Mouse (Mus musculus) heart, embryonic 10.5 days (tissue): ENCODE data around the gene Jmjd1c. TPM values are rescaled to one million over a fixed set of nuclear protein-coding genes. Genes with fewer than 3 reads are reported as not detected.

Experiments used
- DNase-seq: peaks from one replicate; pipeline ENCODE4 v3.0.0-alpha.2; 2017; ENCODE audit warnings: low spot score
- H3K27ac ChIP-seq: fragments of 300-500 bp; sonication (generic); 2 replicates; pipeline ENCODE4 v1.5.1; 2016; ENCODE audit warnings: mild to moderate bottlenecking
- H3K27me3 ChIP-seq: fragments of 300-500 bp; sonication (generic); 2 replicates; pipeline ENCODE4 v1.6.1; 2016; ENCODE audit warnings: mild to moderate bottlenecking; ENCODE audit not compliant: poor library complexity, insufficient read depth, severe bottlenecking
- H3K36me3 ChIP-seq: fragments of 300-500 bp; sonication (generic); 2 replicates; pipeline ENCODE4 v1.6.1; 2016; ENCODE audit warnings: mild to moderate bottlenecking, moderate library complexity
- H3K4me1 ChIP-seq: fragments of 300-500 bp; sonication (generic); 2 replicates; pipeline ENCODE4 v1.6.1; 2016; ENCODE audit warnings: mild to moderate bottlenecking
- H3K4me3 ChIP-seq: fragments of 300-500 bp; sonication (generic); 2 replicates; pipeline ENCODE4 v1.5.1; 2016; ENCODE audit warnings: mild to moderate bottlenecking, moderate library complexity
- H3K9me3 ChIP-seq: fragments of 300-500 bp; sonication (generic); 2 replicates; pipeline ENCODE4 v1.6.1; 2016; ENCODE audit warnings: mild to moderate bottlenecking, moderate library complexity
- WGBS: fragments of 180-500 bp; shearing (Covaris S2); methylation state at CpG from one replicate; pipeline ENCODE4 v1.1.7; 2016; 5-methylcytosine and 5-hydroxymethylcytosine counted together
- polyA plus RNA-seq: library from polyadenylated mRNA; unstranded; fragments of >200 nt; fragmentation: Nextera tagmentation; extraction: Ambion mirVana; gene quantifications from 2 replicates; pipeline ENCODE4 v1.2.1, GENCODE M21; 2016

The Jmjd1c gene
- polyA plus RNA-seq, 1 experiment from 2014 or later, result 30.4 TPM

GRCm38 (mm10) chr10:67195671-67196070 lies 99.7 kb downstream of the Jmjd1c start:
- DNase-seq, result no peak
- Histone ChIP-seq H3K27ac (no peak overlapping the region), H3K27me3 (no peaks in the 10 kb centered on the region), H3K9me3 (no peaks in the 10 kb centered on the region), H3K4me3 (no peak overlapping the region), H3K36me3 (peaks cover 17% of the 10 kb centered on the region), H3K4me1 (peaks cover 4% of the 10 kb centered on the region; the same call in 1 of the 2 replicates)
- WGBS, result 90% methylated on average over 1 of the region's 1 CpGs

GRCm38 (mm10) chr10:67197186-67197585 lies 101.3 kb downstream of the Jmjd1c start:
- no peaks in the 10 kb centered on the region for H3K27me3 ChIP-seq
- H3K9me3 ChIP-seq, result no peaks in the 10 kb centered on the region
- 76% methylated on average over 4 of the region's 4 CpGs for WGBS
- H3K36me3 ChIP-seq, result peaks cover 14% of the 10 kb centered on the region
- DNase-seq, result no peak
- H3K27ac ChIP-seq, result no peak overlapping the region
- no peak overlapping the region for H3K4me3 ChIP-seq
- peaks cover 4% of the 10 kb centered on the region; the same call in 1 of the 2 replicates for H3K4me1 ChIP-seq

- H3K27ac ChIP-seq, result no peak overlapping the region
- H3K9me3 ChIP-seq, result no peaks in the 10 kb centered on the region
Measured at GRCm38 (mm10) chr10:67197829-67198228, 101.9 kb downstream of the Jmjd1c start.

GRCm38 (mm10) chr10:67201769-67202168 lies 105.8 kb downstream of the Jmjd1c start:
- Histone ChIP-seq H3K36me3 (peaks cover 2% of the 10 kb centered on the region; the same call in 1 of the 2 replicates), H3K27me3 (no peaks in the 10 kb centered on the region), H3K4me1 (peaks cover under 1% of the 10 kb centered on the region), H3K27ac (no peak overlapping the region), H3K4me3 (no peak overlapping the region), H3K9me3 (no peaks in the 10 kb centered on the region)
- no peak for DNase-seq

More at GRCm38 (mm10) chr10:67197829-67198228, 101.9 kb downstream of the Jmjd1c start:
- Histone ChIP-seq H3K4me1 (peaks cover 4% of the 10 kb centered on the region; the same call in 1 of the 2 replicates), H3K27me3 (no peaks in the 10 kb centered on the region), H3K4me3 (no peak overlapping the region), H3K36me3 (peaks cover 8% of the 10 kb centered on the region)
- no peak for DNase-seq
- WGBS, result 79% methylated on average over 2 of the region's 2 CpGs

- WGBS, result 88% methylated on average over 6 of the region's 6 CpGs
- H3K4me1 ChIP-seq, result no peaks in the 10 kb centered on the region; the same call in 1 of the 2 replicates
- no peak overlapping the region for H3K4me3 ChIP-seq
- peaks cover 2% of the 10 kb centered on the region; the same call in 1 of the 2 replicates for H3K36me3 ChIP-seq
- H3K9me3 ChIP-seq, result no peaks in the 10 kb centered on the region
- no peak for DNase-seq
- no peaks in the 10 kb centered on the region for H3K27me3 ChIP-seq
- H3K27ac ChIP-seq, result no peak overlapping the region
Measured at GRCm38 (mm10) chr10:67202470-67202869, 106.5 kb downstream of the Jmjd1c start.

GRCm38 (mm10) chr10:67204652-67205407 lies 108.9 kb downstream of the Jmjd1c start:
- Histone ChIP-seq H3K4me3 (no peak overlapping the region), H3K9me3 (no peaks in the 10 kb centered on the region), H3K4me1 (no peaks in the 10 kb centered on the region; the same call in 1 of the 2 replicates), H3K27ac (no peak overlapping the region), H3K27me3 (no peaks in the 10 kb centered on the region), H3K36me3 (peaks cover 2% of the 10 kb centered on the region; the same call in 1 of the 2 replicates)
- DNase-seq, result no peak
- WGBS, result 76% methylated on average over 11 of the region's 11 CpGs

GRCm38 (mm10) chr10:67207931-67208330 lies 112.0 kb downstream of the Jmjd1c start:
- no peaks in the 10 kb centered on the region for H3K27me3 ChIP-seq
- WGBS, result 84% methylated on average over 2 of the region's 2 CpGs
- H3K4me3 ChIP-seq, result no peak overlapping the region

GRCm38 (mm10) chr10:67209916-67210675 lies 114.2 kb downstream of the Jmjd1c start:
- peaks cover 7% of the 10 kb centered on the region; the same call in 1 of the 2 replicates for H3K4me1 ChIP-seq
- H3K36me3 ChIP-seq, result peaks cover 2% of the 10 kb centered on the region; the same call in 1 of the 2 replicates
- no peaks in the 10 kb centered on the region for H3K9me3 ChIP-seq
- H3K4me3 ChIP-seq, result no peak overlapping the region
- no peak for DNase-seq
- WGBS, result 78% methylated on average over 4 of the region's 4 CpGs
- no peak overlapping the region for H3K27ac ChIP-seq
- H3K27me3 ChIP-seq, result no peaks in the 10 kb centered on the region

More at GRCm38 (mm10) chr10:67207931-67208330, 112.0 kb downstream of the Jmjd1c start:
- Histone ChIP-seq H3K36me3 (peaks cover 2% of the 10 kb centered on the region; the same call in 1 of the 2 replicates), H3K27ac (no peak overlapping the region), H3K4me1 (peaks cover 4% of the 10 kb centered on the region; the same call in 1 of the 2 replicates), H3K9me3 (no peaks in the 10 kb centered on the region)
- DNase-seq, result no peak

- whole genome bisulfite sequencing, result 91% methylated on average over 5 of the region's 5 CpGs
- DNase-seq, result no peak
- Histone ChIP-seq H3K27me3 (no peaks in the 10 kb centered on the region), H3K9me3 (no peaks in the 10 kb centered on the region), H3K4me3 (no peak overlapping the region), H3K27ac (no peak overlapping the region), H3K4me1 (0 out of 2 replicates have a peak, but pooled peaks cover 7% of the 10 kb centered on the region), H3K36me3 (peaks cover 2% of the 10 kb centered on the region; the same call in 1 of the 2 replicates)
Measured at GRCm38 (mm10) chr10:67212031-67212430, 116.1 kb downstream of the Jmjd1c start.

- Histone ChIP-seq H3K4me1 (0 out of 2 replicates have a peak, but pooled peaks cover 7% of the 10 kb centered on the region), H3K9me3 (no peaks in the 10 kb centered on the region), H3K27me3 (no peaks in the 10 kb centered on the region), H3K27ac (no peak overlapping the region), H3K36me3 (peaks cover 8% of the 10 kb centered on the region), H3K4me3 (no peak overlapping the region)
- 64% methylated on average over 1 of the region's 1 CpGs for WGBS
- DNase-seq, result no peak
Measured at GRCm38 (mm10) chr10:67213720-67214119, 117.8 kb downstream of the Jmjd1c start.

GRCm38 (mm10) chr10:67215133-67215532 lies 119.2 kb downstream of the Jmjd1c start:
- H3K4me1 ChIP-seq, result 0 out of 2 replicates have a peak, but pooled peaks cover 4% of the 10 kb centered on the region
- no peaks in the 10 kb centered on the region for H3K9me3 ChIP-seq
- peaks cover 22% of the 10 kb centered on the region for H3K36me3 ChIP-seq
- no peak overlapping the region for H3K4me3 ChIP-seq
- DNase-seq, result no peak
- no peaks in the 10 kb centered on the region for H3K27me3 ChIP-seq
- WGBS, result 91% methylated on average over 4 of the region's 4 CpGs
- no peak overlapping the region for H3K27ac ChIP-seq

GRCm38 (mm10) chr10:67216872-67217271 lies 120.9 kb downstream of the Jmjd1c start:
- no peak for DNase-seq
- no peak overlapping the region for H3K27ac ChIP-seq
- 83% methylated on average over 3 of the region's 3 CpGs for WGBS

More at GRCm38 (mm10) chr10:67216872-67217271, 120.9 kb downstream of the Jmjd1c start:
- Histone ChIP-seq H3K36me3 (peaks cover 33% of the 10 kb centered on the region), H3K4me1 (peaks cover 8% of the 10 kb centered on the region; the same call in 1 of the 2 replicates), H3K9me3 (no peaks in the 10 kb centered on the region), H3K4me3 (no peak overlapping the region), H3K27me3 (no peaks in the 10 kb centered on the region)
